Mouse (Mus musculus) layer of hippocampus, adult 2 months (tissue): ENCODE results near the gene Taz. TPM values are rescaled to one million over a fixed set of nuclear protein-coding genes. Genes with fewer than 3 reads are reported as not detected.

ENCODE experiments used
- DNase-seq, 2 experiments: peaks; one replicate each; pipeline ENCODE4 v3.0.0; 2022; ENCODE audit warnings: low spot score in 2 of 2
- H3K27ac ChIP-seq: fragments of 200-600 bp; 2 replicates; pipeline ENCODE4 v1.8.1; 2022
- H3K4me3 ChIP-seq: fragments of 200-600 bp; 2 replicates; pipeline ENCODE4 v1.8.1; 2022; ENCODE audit warnings: mild to moderate bottlenecking
- CTCF ChIP-seq: fragments of 200-600 bp; conservative IDR thresholded peaks from 2 replicates; pipeline ENCODE4 v1.8.1; 2022; ENCODE audit warnings: antibody characterized with exemption, mild to moderate bottlenecking, moderate library complexity
- long read RNA-seq, 2 experiments: library from polyadenylated mRNA; stranded (forward); transcript quantifications; one replicate each; pipeline ENCODE4 v2.0.0; 2021; ENCODE audit warnings: borderline mapping rate in 2 of 2
- total RNA-seq, 2 experiments: library from RNA; stranded (reverse); gene quantifications; 2 replicates each; pipeline ENCODE4 v1.2.3; 2021

Gene Taz
- total RNA-seq, result 10 to 100 TPM; 61.4 to 71.4 TPM
- long read RNA-seq, experiment 1, transcript Taz-201 (10 exons, 1,851 nt), result major isoform, 12 of 41 reads
- long read RNA-seq, experiment 1, partial matches to known transcripts, result 5 of 41 reads
- long read RNA-seq, experiment 1, other reads (novel, unspliced or antisense), result 22 of 41 reads
- long read RNA-seq, experiment 2, transcript Taz-201 (10 exons, 1,851 nt), result major isoform, 13 of 60 reads
- long read RNA-seq, experiment 2, partial matches to known transcripts, result 4 of 60 reads
- long read RNA-seq, experiment 2, other reads (novel, unspliced or antisense), result 35 of 60 reads

DNA sequence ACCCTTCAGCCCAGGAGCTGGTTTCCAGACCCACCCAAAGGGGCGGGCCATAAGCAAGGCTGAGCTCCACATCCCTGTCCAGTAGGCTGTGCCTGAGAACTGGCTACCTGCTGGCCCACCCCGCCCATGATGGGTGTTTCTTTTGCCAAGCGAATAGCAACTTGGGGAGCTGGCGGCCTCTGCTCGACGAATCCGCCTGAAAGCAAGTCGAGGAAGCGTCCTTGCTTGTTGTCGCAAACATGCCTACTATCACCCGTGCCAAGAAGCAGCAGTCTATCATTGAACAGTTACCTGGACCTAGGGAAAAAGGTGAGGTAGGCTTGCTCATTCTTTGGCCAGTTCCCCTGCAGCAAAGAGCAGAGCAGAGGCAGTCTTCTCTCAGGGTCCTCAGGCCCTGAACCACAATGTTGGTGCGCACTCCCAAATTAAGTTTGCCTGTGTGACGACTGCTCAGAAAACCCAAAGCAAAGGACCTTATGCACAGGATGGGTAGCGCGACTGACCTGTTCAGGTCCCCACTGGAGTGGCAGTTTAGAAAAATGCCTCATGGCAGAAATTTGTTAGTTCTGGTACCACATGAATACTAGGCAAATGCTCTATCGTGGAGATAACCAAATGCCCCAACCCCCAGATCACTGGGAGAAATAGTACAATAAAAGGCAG, at the start of gene Taz, which contains the start of gene Dnase1l1:
TSS of gene Taz (plus strand) at position 181 of the 663 bp plus-strand sequence.
TSS of gene Dnase1l1 (minus strand) at position 606 of the 663 bp plus-strand sequence.
- peak in 1 of 2 experiments; percentile 44 for DNase-seq
- peak within 1 kb of the TSS; percentile 91 for H3K27ac ChIP-seq
- TF ChIP-seq CTCF, result no peak
- H3K4me3 ChIP-seq, result peak within 1 kb of the TSS; percentile 69

DNA sequence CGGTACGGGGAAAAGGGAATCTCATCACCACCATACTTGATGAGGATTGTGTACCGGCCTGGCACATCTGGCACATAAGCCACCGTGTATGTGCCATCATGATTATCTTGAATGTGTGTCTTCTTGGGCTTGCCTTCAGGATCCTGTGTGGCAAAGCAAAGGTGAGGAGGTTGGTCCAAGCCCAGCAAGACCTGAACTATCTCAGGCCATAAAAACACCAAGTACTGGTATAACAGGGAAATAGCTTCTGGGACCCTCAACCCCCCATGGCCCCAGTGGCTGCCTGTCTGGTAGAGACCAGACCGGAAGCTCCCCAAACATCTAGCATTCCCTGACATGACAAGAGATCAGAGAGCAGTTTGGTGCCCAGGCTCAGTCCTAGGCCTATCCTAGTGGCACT, 48.5 kb upstream of the Taz start:
- Histone ChIP-seq H3K27ac (no peak overlapping the region), H3K4me3 (no peak overlapping the region)
- no peak for DNase-seq
- no peak for TF ChIP-seq CTCF

DNA sequence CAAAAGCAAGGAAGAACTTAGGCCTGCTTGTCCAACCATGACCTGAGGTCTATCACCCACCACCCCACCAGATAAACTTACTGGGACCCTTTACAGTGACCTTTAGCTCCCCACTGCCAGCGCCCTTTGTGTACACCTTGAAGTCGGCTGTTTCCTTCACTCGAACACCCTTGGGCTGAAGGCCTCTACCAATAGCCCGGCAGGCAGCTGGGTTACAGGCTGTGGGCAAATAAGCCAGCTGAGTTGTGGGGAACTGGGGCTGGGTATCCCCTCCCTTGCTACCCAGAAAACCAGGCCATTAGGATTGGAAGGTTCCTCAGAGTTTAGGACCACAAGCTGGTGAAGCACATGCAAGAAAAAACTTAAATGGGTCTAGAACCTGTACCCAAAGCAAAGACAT, 41.4 kb upstream of the Taz start:
- no peak for TF ChIP-seq CTCF
- H3K27ac ChIP-seq, result no peak overlapping the region
- H3K4me3 ChIP-seq, result no peak overlapping the region
- no peak for DNase-seq

GRCm38 (mm10) chrX:74243396-74243795, 38.3 kb upstream of the Taz start:
- no peak for DNase-seq
- no peak for TF ChIP-seq CTCF
- H3K4me3 ChIP-seq, result no peak overlapping the region
- H3K27ac ChIP-seq, result no peak overlapping the region

- Histone ChIP-seq H3K27ac (0 out of 2 replicates have a peak overlapping the region, but pooled peaks have one; percentile 3), H3K4me3 (no peak overlapping the region; the same call in 1 of the 2 replicates)
- no peak for DNase-seq
- no peak for TF ChIP-seq CTCF
These were observed 37.9 kb upstream of the Taz start for GRCm38 (mm10) chrX:74243807-74244206.

DNA sequence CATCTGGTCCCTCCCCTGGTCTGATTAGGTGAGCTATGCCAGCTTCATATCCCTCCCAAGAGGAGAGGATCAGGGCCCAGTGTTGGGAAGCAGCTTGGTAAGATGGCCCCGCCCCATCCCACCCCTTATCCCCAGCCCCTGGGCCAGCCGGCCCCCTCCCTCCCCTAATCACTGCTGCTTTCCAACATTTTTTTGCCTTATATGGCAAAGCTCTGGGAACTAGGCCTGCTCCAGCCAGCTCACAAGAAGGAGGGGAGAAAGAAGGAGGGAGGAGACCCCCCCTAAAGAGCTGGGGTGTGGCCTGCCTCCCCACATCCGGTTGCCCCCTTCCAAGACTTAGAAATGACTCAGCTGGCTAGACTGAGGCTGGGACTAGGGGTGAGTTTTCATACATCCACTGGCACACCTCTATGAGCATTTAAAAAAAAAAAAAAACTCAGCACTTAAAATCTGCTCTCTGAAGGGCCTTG, 37.1 kb upstream of the Taz start:
- DNase-seq, result peak in 1 of 2 experiments; percentile 16
- peak overlapping the region; percentile 86; the same call in 1 of the 2 replicates for H3K27ac ChIP-seq
- TF ChIP-seq CTCF, result no peak
- peak overlapping the region; percentile 70; the same call in 1 of the 2 replicates for H3K4me3 ChIP-seq

- no peak for TF ChIP-seq CTCF
These were observed 36.6 kb upstream of the Taz start for GRCm38 (mm10) chrX:74245107-74245506.

GRCm38 (mm10) chrX:74245687-74246086, 36.0 kb upstream of the Taz start:
- DNase-seq, result peak; percentile 45 to 62
- no peak; the same call in 1 of the 2 replicates for TF ChIP-seq CTCF
- Histone ChIP-seq H3K4me3 (peak overlapping the region; percentile 70), H3K27ac (peak overlapping the region; percentile 86)

More at GRCm38 (mm10) chrX:74245107-74245506, 36.6 kb upstream of the Taz start:
- DNase-seq, result no peak
- H3K4me3 ChIP-seq, result peak overlapping the region; percentile 70
- H3K27ac ChIP-seq, result peak overlapping the region; percentile 86

DNA sequence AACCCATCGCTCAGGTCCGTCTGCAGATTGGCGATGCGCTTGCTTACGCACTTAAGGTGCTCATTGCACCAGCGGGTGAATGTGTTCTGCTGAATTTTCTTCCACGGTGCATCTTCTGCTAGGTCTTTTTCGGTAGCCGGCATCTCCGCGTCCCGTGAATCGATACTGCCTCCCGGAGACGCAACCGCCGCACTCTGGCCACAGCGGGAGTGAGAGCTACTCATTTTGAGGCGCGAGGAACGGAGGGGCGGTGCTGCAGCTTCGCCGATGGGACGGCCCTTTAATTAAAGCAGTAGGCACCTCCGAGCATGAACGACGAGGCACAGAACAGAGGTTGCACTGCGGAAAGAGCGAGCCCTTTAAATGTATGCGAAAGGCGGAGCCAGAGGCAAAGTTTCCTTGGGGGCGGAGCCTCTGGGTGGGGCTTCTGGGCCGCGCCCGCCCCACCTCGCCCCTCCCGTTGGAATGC, 35.5 kb upstream of the Taz start:
- H3K4me3 ChIP-seq, result peak overlapping the region; percentile 70
- H3K27ac ChIP-seq, result peak overlapping the region; percentile 86
- peak; percentile 76 to 90 for DNase-seq
- TF ChIP-seq CTCF, result no peak

- Histone ChIP-seq H3K4me3 (peak overlapping the region; percentile 70), H3K27ac (peak overlapping the region; percentile 68)
- no peak for TF ChIP-seq CTCF
- no peak for DNase-seq
These were observed 35.0 kb upstream of the Taz start for GRCm38 (mm10) chrX:74246693-74247092.

DNA sequence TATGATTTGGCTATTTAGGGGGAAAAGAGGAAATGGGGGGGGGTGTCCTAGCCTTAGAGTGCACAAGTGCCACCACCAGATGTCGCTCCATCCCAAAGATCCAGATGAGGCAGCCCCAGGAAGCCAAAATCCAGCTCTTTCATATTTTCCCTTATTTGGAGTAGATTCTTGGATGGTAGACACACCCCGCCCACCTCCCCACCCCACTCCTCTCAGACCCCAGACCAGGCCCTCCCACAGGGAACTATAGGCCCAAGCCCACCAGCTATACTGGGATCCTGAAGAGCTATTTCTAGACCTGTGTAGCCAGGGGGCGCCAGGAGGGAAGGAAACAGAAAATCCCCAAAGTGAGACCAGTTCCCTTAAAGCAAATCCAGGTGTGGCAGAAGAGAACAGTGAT, 33.1 kb upstream of the Taz start:
- H3K4me3 ChIP-seq, result peak overlapping the region; percentile 58; the same call in 1 of the 2 replicates
- H3K27ac ChIP-seq, result peak overlapping the region; percentile 80
- TF ChIP-seq CTCF, result peak; percentile 78
- peak in 1 of 2 experiments; percentile 37 for DNase-seq

DNA sequence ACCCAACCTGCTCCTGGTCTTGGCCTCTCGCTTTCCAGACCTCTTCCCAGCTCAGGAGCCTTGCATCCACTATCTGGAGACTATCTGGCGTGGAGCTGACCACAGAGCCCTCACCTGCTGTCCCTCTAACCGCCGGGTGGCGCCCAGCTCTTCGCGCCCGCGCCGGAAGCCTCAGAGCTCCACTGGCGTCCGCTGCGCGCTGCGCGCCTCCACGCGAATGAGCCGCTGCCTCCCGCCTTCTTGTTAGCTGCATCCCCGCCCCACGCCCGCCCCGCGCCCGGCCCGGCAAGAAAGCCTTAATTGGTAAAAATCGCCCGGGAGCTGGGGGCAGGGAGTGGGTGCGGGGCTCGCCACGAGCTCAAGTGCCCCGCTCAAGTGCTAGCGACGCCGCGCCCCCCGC, 32.1 kb upstream of the Taz start, which contains the start of gene Flna:
TSS of gene Flna (minus strand) at position 206 of the 400 bp plus-strand sequence.
- Histone ChIP-seq H3K27ac (peak within 1 kb of the TSS; percentile 80), H3K4me3 (peak within 1 kb of the TSS; percentile 58)
- peak; percentile 51 to 55 for DNase-seq
- peak; percentile 62 for TF ChIP-seq CTCF
